Mouse (Mus musculus) stomach, embryonic 14.5 days (tissue): ENCODE data around the gene Gng7. TPM values are rescaled to one million over a fixed set of nuclear protein-coding genes. Genes with fewer than 3 reads are reported as not detected.

ENCODE experiments used
- ATAC-seq: fragments of 200-750 bp; cut with Nextera tagmentation; 2 replicates; pipeline ENCODE4 v1.8.0; 2017; ENCODE audit warnings: low read depth, moderate TSS enrichment; ENCODE audit not compliant: insufficient number of reproducible peaks, insufficient read depth, low FRiP score
- H3K27ac ChIP-seq: fragments of 300-500 bp; sonication (generic); 2 replicates; pipeline ENCODE4 v1.5.1; 2014; ENCODE audit warnings: mild to moderate bottlenecking, low read length, moderate library complexity, mixed read lengths
- H3K27me3 ChIP-seq: fragments of 300-500 bp; sonication (generic); 2 replicates; pipeline ENCODE4 v1.6.1; 2014; ENCODE audit warnings: low read length, control low read depth, mixed read lengths; ENCODE audit not compliant: control insufficient read depth, insufficient read depth
- H3K36me3 ChIP-seq: fragments of 300-500 bp; sonication (generic); 2 replicates; pipeline ENCODE4 v1.6.1; 2014; ENCODE audit warnings: mild to moderate bottlenecking, control low read depth, low read length, moderate library complexity, mixed read lengths; ENCODE audit not compliant: control insufficient read depth, insufficient read depth
- H3K4me1 ChIP-seq: fragments of 300-500 bp; sonication (generic); 2 replicates; pipeline ENCODE4 v1.6.1; 2014; ENCODE audit warnings: low read length, control low read depth, mixed read lengths; ENCODE audit not compliant: control insufficient read depth, insufficient read depth
- H3K4me2 ChIP-seq: fragments of 300-500 bp; sonication (generic); replicated peaks from 2 replicates; pipeline ENCODE4 v1.6.1; 2014; ENCODE audit warnings: low read depth, low read length, control low read depth
- H3K4me3 ChIP-seq: fragments of 300-500 bp; sonication (generic); 2 replicates; pipeline ENCODE4 v1.5.1; 2014; ENCODE audit warnings: low read depth, low read length, control low read depth
- H3K9ac ChIP-seq: fragments of 300-500 bp; sonication (generic); replicated peaks from 2 replicates; pipeline ENCODE4 v1.6.1; 2014; ENCODE audit warnings: low read depth, mild to moderate bottlenecking, control low read depth, low read length, moderate library complexity, mixed read lengths
- H3K9me3 ChIP-seq: fragments of 300-500 bp; sonication (generic); 2 replicates; pipeline ENCODE4 v1.6.1; 2016; ENCODE audit warnings: low read depth, low read length, control low read depth; ENCODE audit not compliant: control insufficient read depth
- WGBS: fragments of 180-500 bp; shearing (Covaris S2); extraction: QIAGEN DNeasy Blood & Tissue Kit; methylation state at CpG from one replicate; pipeline ENCODE4 v1.1.7; 2014; 5-methylcytosine and 5-hydroxymethylcytosine counted together
- polyA plus RNA-seq: library from polyadenylated mRNA; unstranded; fragments of >200 nt; fragmentation: Nextera tagmentation; extraction: Ambion mirVana; gene quantifications from 2 replicates; pipeline ENCODE4 v1.2.1, GENCODE M21; 2014

Gng7 gene
- polyA plus RNA-seq, 1 experiment from 2014 or later = 4.7 TPM

GRCm38 (mm10) chr10:80932700-80933420 lies 81.9 kb downstream of the Gng7 start:
- WGBS = 1% methylated on average over 17 of the region's 17 CpGs
- H3K9me3 ChIP-seq = no peaks in the 10 kb centered on the region
- no peak overlapping the region; the same call in 1 of the 2 replicates for H3K9ac ChIP-seq
- no peak for ATAC-seq
- no peaks in the 10 kb centered on the region for H3K36me3 ChIP-seq
- H3K4me3 ChIP-seq = peak overlapping the region; percentile 29
- H3K27me3 ChIP-seq = peaks cover 8% of the 10 kb centered on the region; the same call in 1 of the 2 replicates
- H3K4me1 ChIP-seq = peaks cover 66% of the 10 kb centered on the region
- peak overlapping the region; percentile 94 for H3K4me2 ChIP-seq
- 0 out of 2 replicates have a peak overlapping the region, but pooled peaks have one; percentile 16 for H3K27ac ChIP-seq

GRCm38 (mm10) chr10:80932206-80932605 lies 82.5 kb downstream of the Gng7 start:
- no peak overlapping the region for H3K27ac ChIP-seq
- H3K9me3 ChIP-seq = no peaks in the 10 kb centered on the region
- no peak overlapping the region; the same call in 1 of the 2 replicates for H3K9ac ChIP-seq
- 2% methylated on average over 20 of the region's 20 CpGs for WGBS
- ATAC-seq = no peak
- peaks cover 8% of the 10 kb centered on the region; the same call in 1 of the 2 replicates for H3K27me3 ChIP-seq
- H3K4me1 ChIP-seq = peaks cover 60% of the 10 kb centered on the region
- peak overlapping the region; percentile 94 for H3K4me2 ChIP-seq
- H3K4me3 ChIP-seq = peak overlapping the region; percentile 29
- no peaks in the 10 kb centered on the region for H3K36me3 ChIP-seq

GRCm38 (mm10) chr10:80931695-80932094 lies 83.0 kb downstream of the Gng7 start:
- 6% methylated on average over 26 of the region's 26 CpGs for WGBS
- Histone ChIP-seq H3K9me3 (no peaks in the 10 kb centered on the region), H3K9ac (no peak overlapping the region; the same call in 1 of the 2 replicates), H3K4me3 (peak overlapping the region; percentile 29), H3K27me3 (peaks cover 8% of the 10 kb centered on the region; the same call in 1 of the 2 replicates), H3K4me1 (peaks cover 55% of the 10 kb centered on the region), H3K4me2 (peak overlapping the region; percentile 94), H3K36me3 (no peaks in the 10 kb centered on the region), H3K27ac (no peak overlapping the region)
- no peak for ATAC-seq

GRCm38 (mm10) chr10:80931153-80931671 lies 83.5 kb downstream of the Gng7 start:
- H3K9me3 ChIP-seq = no peaks in the 10 kb centered on the region

GRCm38 (mm10) chr10:80930361-80931152 lies 84.2 kb downstream of the Gng7 start:
- peaks cover 43% of the 10 kb centered on the region for H3K4me1 ChIP-seq
- no peaks in the 10 kb centered on the region for H3K36me3 ChIP-seq
- peak overlapping the region; percentile 55 for H3K4me3 ChIP-seq
- H3K4me2 ChIP-seq = peak overlapping the region; percentile 94
- no peaks in the 10 kb centered on the region for H3K9me3 ChIP-seq
- 1% methylated on average over 43 of the region's 45 CpGs for WGBS
- peaks cover 8% of the 10 kb centered on the region; the same call in 1 of the 2 replicates for H3K27me3 ChIP-seq
- peak overlapping the region; percentile 67 for H3K9ac ChIP-seq
- ATAC-seq = no peak
- H3K27ac ChIP-seq = no peak overlapping the region

More at GRCm38 (mm10) chr10:80931153-80931671, 83.5 kb downstream of the Gng7 start:
- H3K4me1 ChIP-seq = peaks cover 50% of the 10 kb centered on the region
- peak overlapping the region; percentile 94 for H3K4me2 ChIP-seq
- no peak overlapping the region for H3K27ac ChIP-seq
- no peaks in the 10 kb centered on the region for H3K36me3 ChIP-seq
- H3K4me3 ChIP-seq = peak overlapping the region; percentile 55
- no peak for ATAC-seq
- peak overlapping the region; percentile 67; the same call in 1 of the 2 replicates for H3K9ac ChIP-seq
- peaks cover 8% of the 10 kb centered on the region; the same call in 1 of the 2 replicates for H3K27me3 ChIP-seq
- 3% methylated on average over 13 of the region's 14 CpGs for WGBS

GRCm38 (mm10) chr10:80929299-80930226 lies 85.2 kb downstream of the Gng7 start, which contains the start of gene Gadd45b:
Gadd45b (plus strand) TSS chr10:80930073.
- ATAC-seq = peak; percentile 90
- under 1% methylated on average over 56 of the region's 56 CpGs for WGBS
- peaks cover 41% of the 10 kb centered on the region for H3K4me1 ChIP-seq

GRCm38 (mm10) chr10:80928586-80929298 lies 86.0 kb downstream of the Gng7 start:
- under 1% methylated on average over 48 of the region's 48 CpGs for WGBS

More at GRCm38 (mm10) chr10:80929299-80930226, 85.2 kb downstream of the Gng7 start, which contains the start of gene Gadd45b:
- Histone ChIP-seq H3K9me3 (no peaks in the 10 kb centered on the region), H3K27me3 (peaks cover 8% of the 10 kb centered on the region; the same call in 1 of the 2 replicates), H3K9ac (peak within 1 kb of the TSS; percentile 67), H3K27ac (peak within 1 kb of the TSS; percentile 95), H3K4me2 (peak within 1 kb of the TSS; percentile 94), H3K4me3 (peak within 1 kb of the TSS; percentile 55), H3K36me3 (no peaks in the 10 kb centered on the region)

More at GRCm38 (mm10) chr10:80928586-80929298, 86.0 kb downstream of the Gng7 start:
- Histone ChIP-seq H3K9ac (peak overlapping the region; percentile 64), H3K9me3 (no peaks in the 10 kb centered on the region), H3K4me3 (peak overlapping the region; percentile 53), H3K4me1 (peaks cover 41% of the 10 kb centered on the region), H3K4me2 (peak overlapping the region; percentile 93), H3K36me3 (no peaks in the 10 kb centered on the region), H3K27me3 (peaks cover 8% of the 10 kb centered on the region; the same call in 1 of the 2 replicates), H3K27ac (peak overlapping the region; percentile 95)
- peak; percentile 8; the same call in 1 of the 2 replicates for ATAC-seq
